Mouse (Mus musculus) liver, embryonic 12.5 days (tissue): Measurements from ENCODE around the gene Mmp17. TPM values are rescaled to one million over a fixed set of nuclear protein-coding genes. Genes with fewer than 3 reads are reported as not detected.

Source experiments
- polyA plus RNA-seq: library from polyadenylated mRNA; unstranded; fragments of >200 nt; fragmentation: Nextera tagmentation; extraction: Ambion mirVana; gene quantifications from 2 replicates; pipeline ENCODE4 v1.2.1, GENCODE M21; 2016

Gene Mmp17
- polyA plus RNA-seq, 1 experiment from 2014 or later, result 0.39 TPM

Other genes with a start within 250 kb of the Mmp17 start
- gene Sfswap, start 82.9 kb upstream of the Mmp17 start, polyA plus RNA-seq, result 29.7 and 31.3 TPM in 2 replicates
- gene Zfp11, start 85.9 kb downstream of the Mmp17 start, polyA plus RNA-seq, result 1.2 TPM in 2 replicates
- not detected in 2 replicates for gene Sept14, start 124.3 kb downstream of the Mmp17 start, polyA plus RNA-seq
- 139 and 145 TPM in 2 replicates for gene Mrps17, start 131.3 kb downstream of the Mmp17 start, polyA plus RNA-seq
- 32.8 and 36.9 TPM in 2 replicates for gene Nipsnap2, start 140.9 kb downstream of the Mmp17 start, polyA plus RNA-seq
- 88.0 and 88.7 TPM in 2 replicates for gene Psph, start 203.3 kb downstream of the Mmp17 start, polyA plus RNA-seq